Mouse (Mus musculus) megakaryocyte, embryonic 14.5 days (primary cell): ENCODE results near the gene Il10. TPM values are rescaled to one million over a fixed set of nuclear protein-coding genes. Genes with fewer than 3 reads are reported as not detected.
A peak's percentile ranks its signal among the peaks of the same experiment; 100 is the strongest.

Experiments used
- H3K27me3 ChIP-seq: replicated peaks from 2 replicates; pipeline ENCODE3; 2012; ENCODE audit warnings: inconsistent platforms
- H3K36me3 ChIP-seq: replicated peaks from 2 replicates; pipeline ENCODE3; 2012; ENCODE audit warnings: low read length, inconsistent platforms, mixed read lengths
- H3K4me1 ChIP-seq: 2 replicates; pipeline ENCODE4 v1.6.1; 2012; ENCODE audit warnings: inconsistent platforms
- H3K4me3 ChIP-seq: replicated peaks from 2 replicates; pipeline ENCODE3; 2012; ENCODE audit warnings: moderate library complexity, mild to moderate bottlenecking, inconsistent platforms
- H3K9me3 ChIP-seq: 2 replicates; pipeline ENCODE4 v1.6.1; 2012; ENCODE audit warnings: inconsistent platforms
- FLI1 ChIP-seq: IDR thresholded peaks from 2 replicates; pipeline ENCODE4 v1.6.1; 2012; ENCODE audit warnings: low read length, inconsistent platforms, mixed read lengths
- GATA1 ChIP-seq: IDR thresholded peaks from 3 replicates; pipeline ENCODE4 v1.6.1; 2012; ENCODE audit warnings: mixed read lengths, low read length, inconsistent platforms, borderline replicate concordance
- polyA plus RNA-seq: library from polyadenylated mRNA; stranded (reverse); fragments of >175 nt; gene quantifications from 2 replicates; pipeline ENCODE4 v1.2.3, GENCODE M21; 2012; ENCODE audit warnings: low replicate concordance; ENCODE audit not compliant: insufficient read depth

The Il10 gene
- polyA plus RNA-seq, 1 experiment, result not detected

- Histone ChIP-seq H3K36me3 (no peaks in the 10 kb centered on the region), H3K27me3 (peaks cover 3% of the 10 kb centered on the region), H3K4me3 (no peak overlapping the region), H3K9me3 (no peaks in the 10 kb centered on the region), H3K4me1 (peaks cover 78% of the 10 kb centered on the region)
- TF ChIP-seq FLI1 (no peak), GATA1 (no peak)
Observed at GRCm38 (mm10) chr1:131030261-131030660, 10.6 kb downstream of the Il10 start.

GRCm38 (mm10) chr1:131031267-131031666, 11.6 kb downstream of the Il10 start:
- H3K36me3 ChIP-seq, result no peaks in the 10 kb centered on the region
- TF ChIP-seq GATA1 (no peak), FLI1 (no peak)
- H3K27me3 ChIP-seq, result peaks cover 3% of the 10 kb centered on the region
- no peaks in the 10 kb centered on the region for H3K9me3 ChIP-seq
- H3K4me1 ChIP-seq, result peaks cover 74% of the 10 kb centered on the region
- no peak overlapping the region for H3K4me3 ChIP-seq

GRCm38 (mm10) chr1:131038001-131038400, 18.4 kb downstream of the Il10 start:
- Histone ChIP-seq H3K4me1 (peaks cover 50% of the 10 kb centered on the region), H3K4me3 (no peak overlapping the region), H3K9me3 (no peaks in the 10 kb centered on the region), H3K36me3 (peaks cover 5% of the 10 kb centered on the region), H3K27me3 (peaks cover 3% of the 10 kb centered on the region)
- no peak for TF ChIP-seq FLI1

- TF ChIP-seq GATA1, result no peak
- no peak for TF ChIP-seq FLI1
- Histone ChIP-seq H3K36me3 (peaks cover 11% of the 10 kb centered on the region), H3K4me3 (no peak overlapping the region), H3K27me3 (no peaks in the 10 kb centered on the region), H3K9me3 (no peaks in the 10 kb centered on the region), H3K4me1 (peaks cover 44% of the 10 kb centered on the region)
Observed at GRCm38 (mm10) chr1:131038415-131039017, 18.9 kb downstream of the Il10 start.

GRCm38 (mm10) chr1:131039479-131039878, 19.8 kb downstream of the Il10 start:
- Histone ChIP-seq H3K4me1 (peaks cover 41% of the 10 kb centered on the region), H3K36me3 (peaks cover 14% of the 10 kb centered on the region), H3K27me3 (no peaks in the 10 kb centered on the region), H3K9me3 (no peaks in the 10 kb centered on the region), H3K4me3 (no peak overlapping the region)
- TF ChIP-seq GATA1 (no peak), FLI1 (no peak)

GRCm38 (mm10) chr1:131042263-131042662, 22.6 kb downstream of the Il10 start:
- Histone ChIP-seq H3K27me3 (no peaks in the 10 kb centered on the region), H3K4me3 (peak overlapping the region; percentile 50), H3K4me1 (peaks cover 57% of the 10 kb centered on the region), H3K36me3 (peaks cover 14% of the 10 kb centered on the region), H3K9me3 (no peaks in the 10 kb centered on the region)
- no peak for TF ChIP-seq GATA1
- no peak for TF ChIP-seq FLI1

- Histone ChIP-seq H3K36me3 (peaks cover 14% of the 10 kb centered on the region), H3K4me3 (peak overlapping the region; percentile 50), H3K4me1 (peaks cover 62% of the 10 kb centered on the region), H3K9me3 (no peaks in the 10 kb centered on the region), H3K27me3 (no peaks in the 10 kb centered on the region)
- TF ChIP-seq GATA1 (no peak), FLI1 (no peak)
Observed at GRCm38 (mm10) chr1:131042721-131043120, 23.1 kb downstream of the Il10 start.

- Histone ChIP-seq H3K4me1 (peaks cover 62% of the 10 kb centered on the region), H3K9me3 (no peaks in the 10 kb centered on the region), H3K27me3 (no peaks in the 10 kb centered on the region), H3K4me3 (no peak overlapping the region), H3K36me3 (peaks cover 14% of the 10 kb centered on the region)
- TF ChIP-seq FLI1 (no peak), GATA1 (no peak)
Observed at GRCm38 (mm10) chr1:131043636-131044035, 24.0 kb downstream of the Il10 start.

GRCm38 (mm10) chr1:131045723-131046355, 26.2 kb downstream of the Il10 start:
- no peaks in the 10 kb centered on the region for H3K27me3 ChIP-seq
- peaks cover 32% of the 10 kb centered on the region for H3K36me3 ChIP-seq
- no peaks in the 10 kb centered on the region for H3K9me3 ChIP-seq
- TF ChIP-seq GATA1, result no peak
- peaks cover 67% of the 10 kb centered on the region for H3K4me1 ChIP-seq
- no peak overlapping the region for H3K4me3 ChIP-seq

- no peak for TF ChIP-seq FLI1
Observed at GRCm38 (mm10) chr1:131046607-131047006, 27.0 kb downstream of the Il10 start.

More at GRCm38 (mm10) chr1:131046607-131047006, 27.0 kb downstream of the Il10 start:
- Histone ChIP-seq H3K36me3 (peaks cover 40% of the 10 kb centered on the region), H3K27me3 (no peaks in the 10 kb centered on the region), H3K4me3 (no peak overlapping the region), H3K9me3 (no peaks in the 10 kb centered on the region), H3K4me1 (peaks cover 69% of the 10 kb centered on the region)
